Mouse (Mus musculus) ovary, postnatal 36 days (tissue): Measurements from ENCODE around the gene Mrps21.
A peak's percentile ranks its signal among the peaks of the same experiment; 100 is the strongest.

Source experiments
- DNase-seq: peaks from one replicate; pipeline ENCODE4 v3.0.0; 2022; ENCODE audit warnings: low spot score, mixed read lengths

Mrps21 gene

DNA sequence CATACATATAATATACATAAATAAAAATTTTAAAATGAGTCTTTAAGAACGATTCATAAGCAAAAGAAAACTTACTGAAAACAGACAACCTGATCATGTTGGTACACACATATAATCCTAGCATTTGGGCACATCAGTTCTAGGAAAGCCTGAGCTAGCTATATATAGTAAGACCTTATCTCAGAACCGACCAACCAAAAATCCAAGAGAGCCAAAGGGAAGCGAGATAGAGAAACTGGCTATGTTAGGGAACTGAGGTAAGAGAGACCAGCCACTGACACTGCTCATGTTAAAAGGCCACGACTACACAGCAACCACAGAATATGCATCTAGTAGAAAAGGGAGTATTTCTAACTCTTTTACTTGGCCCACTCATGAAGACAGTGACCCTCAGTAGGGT lies 20.7 kb downstream of the Mrps21 start:
- no peak for DNase-seq

DNA sequence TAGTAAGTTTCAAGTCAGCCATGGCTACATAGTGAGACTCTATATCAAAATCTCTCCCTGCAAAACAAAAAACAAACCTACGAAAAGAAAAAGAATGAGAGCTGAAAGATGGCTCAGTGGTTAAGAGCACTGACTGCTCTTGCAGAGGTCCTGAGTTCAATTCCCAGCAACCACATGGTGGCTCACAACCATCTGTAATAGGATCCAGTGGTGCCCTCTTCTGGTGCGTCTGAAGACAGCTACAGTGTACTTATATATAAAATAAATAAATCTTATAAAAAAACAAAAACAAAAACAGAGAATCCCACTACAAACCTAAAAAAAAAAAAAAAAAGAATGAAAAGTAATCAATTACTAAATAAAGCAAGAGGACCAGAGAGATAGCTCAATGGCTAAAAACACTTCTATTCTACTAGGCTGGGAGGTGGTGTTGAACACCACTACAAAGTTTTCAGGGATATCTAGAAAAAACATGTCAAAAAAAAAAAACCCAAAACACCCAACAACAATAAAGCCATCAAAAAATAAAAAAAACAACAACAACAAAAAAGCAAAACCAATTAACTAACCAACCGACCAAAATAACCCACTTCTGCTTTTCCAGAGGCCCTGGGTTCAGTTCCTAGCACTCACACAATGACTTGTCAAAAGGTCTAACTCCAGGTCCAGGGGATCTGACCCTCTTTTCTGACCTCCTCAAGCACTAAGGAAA lies 28.7 kb downstream of the Mrps21 start:
- no peak for DNase-seq

DNA sequence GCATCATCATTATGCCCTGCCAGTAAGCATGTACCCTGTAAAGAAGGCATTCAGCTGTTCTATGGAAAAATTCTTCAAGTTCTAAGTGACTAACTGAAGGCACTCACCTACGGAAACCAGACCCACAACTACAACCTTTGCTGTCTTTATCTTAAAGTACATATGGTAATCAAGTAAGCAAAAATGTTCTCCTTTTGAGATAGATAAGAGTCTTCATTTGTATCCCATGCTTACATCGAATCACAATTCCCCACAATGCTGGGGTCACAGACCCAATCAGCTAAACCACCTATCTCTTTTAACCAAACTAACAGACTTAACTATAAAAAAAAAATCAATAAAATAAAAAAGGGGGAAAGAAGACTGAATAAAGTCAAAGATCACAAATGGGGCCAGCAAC lies 32.1 kb downstream of the Mrps21 start:
- no peak for DNase-seq

DNA sequence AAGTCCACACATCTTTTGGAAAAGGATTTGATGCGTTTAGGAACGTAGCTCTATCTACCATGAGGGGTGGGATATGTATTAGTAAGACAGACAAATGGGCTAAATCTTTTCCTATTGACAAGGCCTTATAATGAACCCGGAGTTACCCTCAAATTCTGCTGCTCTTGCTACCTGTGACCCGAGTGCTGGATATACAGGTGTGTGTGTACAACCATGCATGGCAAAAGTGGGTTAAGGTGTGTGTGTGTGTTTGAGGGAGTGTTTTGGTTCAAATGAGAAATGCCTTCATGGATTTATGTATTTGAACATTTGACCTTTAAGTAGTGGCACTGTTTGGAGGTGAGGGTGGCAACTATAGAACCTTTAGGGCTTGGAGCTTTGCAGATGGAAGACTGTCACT lies 42.3 kb downstream of the Mrps21 start:
- DNase-seq: no peak

DNA sequence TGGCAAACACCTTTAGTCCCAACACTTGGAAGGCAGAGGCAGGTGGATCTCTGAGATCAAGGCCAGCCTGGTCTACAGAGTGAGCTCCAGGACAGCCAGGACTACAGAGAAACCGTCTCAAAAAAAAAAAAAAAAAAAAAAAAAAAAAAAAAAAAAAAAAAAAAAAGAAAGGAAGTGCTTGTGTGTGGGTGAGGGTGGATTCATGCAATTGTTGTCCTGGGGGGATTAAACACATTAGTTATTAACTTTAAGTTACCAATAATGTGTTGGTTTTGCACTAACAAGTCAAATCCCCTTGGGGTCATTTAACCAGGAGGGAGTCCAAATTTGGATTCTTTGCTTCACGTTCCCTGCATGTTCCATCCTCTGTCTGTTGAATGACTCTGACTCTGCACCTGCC lies 45.0 kb downstream of the Mrps21 start:
- DNase-seq: no peak

DNA sequence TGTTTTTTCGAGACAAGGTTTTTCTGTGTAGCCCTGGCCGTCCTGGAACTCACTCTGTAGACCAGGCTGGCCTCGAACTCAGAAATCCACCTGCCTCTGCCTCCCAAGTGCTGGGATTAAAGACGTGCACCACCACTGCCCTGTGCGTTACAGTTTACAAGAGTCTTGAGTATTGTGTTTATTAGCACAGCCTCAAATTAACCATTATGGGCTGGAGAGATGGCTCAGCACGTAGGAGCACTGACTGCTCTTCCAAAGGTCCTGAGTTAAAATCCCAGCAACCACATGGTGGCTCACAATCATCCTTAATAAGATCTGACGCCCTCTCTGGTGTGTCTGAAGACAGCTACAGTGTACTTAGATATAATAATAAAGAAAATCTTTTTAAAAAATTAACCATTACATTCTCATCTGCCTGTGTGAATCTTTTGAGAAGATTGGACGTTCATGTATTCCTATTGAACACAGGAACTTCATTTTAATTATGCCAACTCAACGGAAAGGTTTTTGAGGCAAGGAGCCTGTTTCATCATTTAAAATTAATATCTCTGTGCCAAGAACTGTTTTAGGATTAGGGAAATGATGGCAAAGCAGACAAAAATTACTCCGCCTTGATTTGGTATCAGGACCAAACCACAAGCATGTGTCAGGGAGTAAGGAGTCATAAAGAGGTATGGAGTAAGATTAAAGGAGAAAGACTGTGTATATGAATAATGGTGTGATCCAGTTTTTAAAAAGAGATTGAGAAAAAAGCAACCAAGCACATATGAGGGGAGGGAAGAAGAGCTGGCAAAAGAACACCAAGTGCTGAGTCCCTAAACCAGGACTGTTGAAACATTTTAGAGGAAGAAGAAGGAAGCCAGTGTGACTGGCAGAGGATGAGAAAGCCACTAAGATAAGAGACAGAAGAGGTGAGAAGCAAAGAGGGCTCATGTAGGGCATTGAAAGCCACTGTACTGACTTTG lies 51.0 kb downstream of the Mrps21 start:
- DNase-seq: no peak

DNA sequence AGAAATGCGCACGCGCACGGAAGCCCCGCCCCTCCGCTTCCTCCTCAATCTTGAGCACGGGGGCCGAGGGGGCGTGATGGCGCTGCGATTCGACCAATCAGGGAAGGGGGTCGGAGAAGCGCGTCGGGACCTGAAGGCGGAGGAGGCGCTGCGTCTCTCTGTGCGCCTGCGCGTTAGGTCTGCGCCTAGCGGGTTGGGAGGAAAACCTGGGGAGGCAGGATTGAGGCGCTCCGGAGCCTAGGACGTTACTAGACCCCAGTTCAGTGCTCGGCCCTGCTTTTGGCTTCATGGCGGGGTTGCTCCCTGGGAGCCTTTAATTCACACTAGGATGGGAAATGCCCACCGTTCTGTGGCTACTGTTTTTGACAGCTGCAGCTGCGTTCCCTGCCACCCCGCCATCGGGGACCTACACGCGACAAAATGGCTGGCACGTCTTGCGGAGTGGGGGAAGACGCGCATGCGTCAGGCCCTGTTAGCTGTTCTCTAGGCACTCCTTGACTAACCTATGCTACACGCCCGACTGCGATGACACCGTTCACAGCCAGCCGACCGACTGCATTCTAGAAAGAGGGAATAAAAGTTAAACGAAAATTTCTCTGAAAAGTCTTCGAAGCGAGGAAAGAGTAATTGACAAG lies 51.9 kb downstream of the Mrps21 start:
- DNase-seq: peak; percentile 99

DNA sequence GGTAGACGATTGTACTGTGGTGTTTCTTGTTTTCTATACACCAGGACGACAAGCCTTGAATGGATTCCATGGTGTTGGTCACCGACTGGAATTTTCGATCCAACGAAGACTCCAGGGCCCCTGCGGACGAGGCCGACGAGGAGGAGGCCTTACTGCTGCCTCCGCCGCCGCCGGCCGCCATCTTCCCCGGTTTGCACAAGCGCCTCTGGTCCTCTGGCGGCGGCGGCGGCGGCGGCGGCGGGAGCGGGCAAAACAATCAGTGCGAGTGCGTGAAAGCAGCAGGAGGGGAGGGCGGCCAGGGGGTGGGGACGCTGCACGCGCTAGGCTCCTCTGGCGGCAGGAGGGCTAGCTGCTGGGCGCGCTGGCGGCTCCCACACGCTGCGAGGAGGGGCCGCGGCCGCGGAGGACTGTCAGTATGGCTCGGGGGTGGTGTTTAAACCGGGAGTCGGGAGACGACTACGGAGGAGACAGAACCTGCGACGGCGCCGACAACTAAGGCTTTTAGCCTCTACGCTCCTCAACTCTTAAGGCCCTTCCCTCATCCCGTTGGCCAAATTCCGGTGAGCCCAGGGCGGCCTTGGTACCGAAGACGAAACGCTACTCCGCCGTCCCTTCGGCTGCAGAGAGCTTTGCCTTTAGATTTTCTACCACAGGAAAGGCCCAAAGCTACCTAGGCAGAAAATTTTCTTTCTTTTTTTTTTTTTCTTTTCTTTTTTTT lies 52.6 kb downstream of the Mrps21 start, which contains the start of gene Rprd2:
TSS of gene Rprd2 (minus strand) at position 293 of the 718 bp plus-strand sequence.
- DNase-seq: peak; percentile 80

DNA sequence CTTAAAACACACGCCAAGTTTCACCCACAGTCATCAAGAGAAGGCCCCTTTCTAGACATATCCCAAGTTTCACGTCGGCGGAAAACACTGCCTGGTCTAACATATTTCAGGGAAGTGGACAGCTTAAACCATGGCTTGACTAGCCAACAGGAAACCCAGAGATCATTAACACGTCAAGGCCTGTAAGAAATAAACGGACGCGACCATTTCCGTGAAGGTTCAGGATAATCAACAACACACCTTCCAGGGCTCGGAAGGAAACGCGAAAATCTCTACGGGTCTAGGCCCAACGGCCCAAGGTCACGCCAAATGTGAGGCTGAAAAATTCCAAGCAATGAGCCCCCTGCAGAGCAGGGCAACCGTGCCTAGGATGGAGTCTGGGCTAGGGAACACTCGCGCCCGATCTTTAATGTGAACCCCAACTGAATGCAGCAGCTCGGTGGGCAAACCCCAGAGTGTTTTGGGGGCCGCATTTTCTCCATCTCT lies 53.2 kb downstream of the Mrps21 start:
- DNase-seq: peak; percentile 53

DNA sequence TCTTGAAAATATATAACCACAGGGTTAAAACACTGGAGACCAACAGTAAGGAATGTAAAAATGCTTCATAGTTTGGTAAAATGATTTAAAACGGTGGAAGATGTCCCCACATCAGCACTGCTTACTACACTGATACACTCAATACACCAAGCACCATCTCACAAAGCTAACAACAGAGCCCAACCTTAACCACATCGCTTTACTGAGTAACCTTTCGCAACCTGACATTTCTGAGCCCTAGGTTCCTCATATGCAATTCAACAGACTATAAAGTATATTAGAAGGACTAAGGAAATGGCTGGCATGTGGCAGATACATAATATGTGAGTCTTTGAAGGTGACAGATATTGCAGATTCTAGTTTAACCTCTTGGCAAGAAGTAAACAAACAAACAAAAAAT lies 54.6 kb downstream of the Mrps21 start:
- no peak for DNase-seq
